9 mouse cellular contexts compared by ENCODE assay signal in the genomic region with DNA sequence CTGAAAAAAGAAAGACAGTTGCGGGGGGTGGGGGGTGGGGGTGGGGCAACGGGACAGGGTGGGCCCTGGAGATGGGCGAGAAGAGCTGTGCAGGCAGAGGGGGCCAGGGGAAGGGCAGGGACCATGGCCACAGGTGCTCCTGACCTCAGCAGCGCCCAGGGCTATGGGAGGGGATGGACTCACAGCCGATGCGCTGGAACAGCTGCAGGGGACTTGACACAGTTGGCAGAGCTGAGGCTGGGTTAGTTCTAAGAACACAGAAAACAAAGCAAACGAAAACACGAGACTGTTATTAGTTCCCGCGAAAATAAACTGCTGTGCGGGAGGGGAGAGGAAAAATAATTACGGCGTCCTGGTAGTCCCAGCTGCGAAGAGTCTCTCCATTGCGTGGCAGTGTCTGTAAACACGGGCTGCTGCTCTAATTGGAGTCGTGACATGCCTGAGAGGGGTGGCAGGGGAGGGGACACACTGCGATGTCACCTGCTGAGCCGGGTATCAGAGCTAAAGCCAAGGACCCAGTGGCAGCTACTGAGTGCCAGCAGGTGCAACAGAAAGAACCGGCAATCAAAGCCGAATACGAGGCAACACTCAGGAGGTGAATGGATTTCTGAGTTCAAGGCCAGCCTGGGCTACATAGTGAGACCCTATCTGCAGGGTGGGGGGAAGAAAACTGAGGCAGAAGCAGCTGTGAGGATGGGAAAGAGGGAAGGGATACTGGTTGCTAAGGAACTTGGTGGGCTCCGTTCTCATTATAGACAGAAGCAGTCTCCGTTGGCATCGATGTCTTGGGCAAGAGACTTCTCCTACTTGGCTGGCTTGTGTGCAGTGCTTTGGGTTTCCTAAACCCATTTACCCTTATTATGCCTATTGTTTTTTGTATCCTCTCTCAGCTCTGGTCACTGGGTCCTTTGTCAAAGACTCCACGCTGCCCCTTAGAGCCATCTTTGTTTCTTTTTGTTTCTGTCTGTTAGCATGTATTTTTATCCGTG. TPM values are rescaled to one million over a fixed set of nuclear protein-coding genes. Genes with fewer than 3 reads are reported as not detected.
DNase-seq lines count a peak whose midpoint lies in the region; ATAC-seq and TF ChIP-seq lines count a peak whose summit lies in the region.
"Had no signal": no experiment of that assay in that cellular context is flagged by ENCODE, and none has a peak within 500 bp of the region (broad histone marks: within the 10 kb centered on the region; RNA-seq: fewer than 3 reads in every experiment).

No protein-coding gene starts in this region.

- H3K4me3 ChIP-seq in stomach, embryonic 16.5 days (replicated peaks; ENCODE audit: low read length), result no peak overlapping the region
- no peak overlapping the region for H3K4me3 ChIP-seq in stomach, postnatal 0 days (ENCODE audit: low read depth, low read length)
- no peak overlapping the region for H3K4me3 ChIP-seq in hindbrain, embryonic 16.5 days (ENCODE audit: low read length)

- TF ChIP-seq EP300 in stomach, postnatal 0 days (optimal IDR thresholded peaks at IDR 0.05), result no peak

- H3K9ac ChIP-seq in stomach, embryonic 16.5 days (ENCODE audit: low read length), result peak overlapping the region; percentile 24; the same call in 1 of the 2 replicates
- no peak overlapping the region for H3K9ac ChIP-seq in stomach, postnatal 0 days (ENCODE audit: low read length)
- H3K9ac ChIP-seq in hindbrain, embryonic 16.5 days (ENCODE audit: low read depth, low read length), result peak overlapping the region; percentile 28

- WGBS in stomach, embryonic 16.5 days, result 43% methylated on average over 27 of the region's 27 CpGs
- 44% methylated on average over 27 of the region's 27 CpGs for WGBS in stomach, postnatal 0 days
- WGBS in hindbrain, embryonic 16.5 days, result 33% methylated on average over 27 of the region's 27 CpGs

- no peaks in the 10 kb centered on the region for H3K36me3 ChIP-seq in stomach, embryonic 16.5 days (ENCODE audit: control insufficient read depth, insufficient read depth, low read length)
- no peaks in the 10 kb centered on the region for H3K36me3 ChIP-seq in stomach, postnatal 0 days (ENCODE audit: control insufficient read depth, insufficient read depth, low read length)
- no peaks in the 10 kb centered on the region for H3K36me3 ChIP-seq in hindbrain, embryonic 16.5 days (ENCODE audit: control insufficient read depth, insufficient read depth, low read length)

- DNase-seq in heart, adult 11 months, result peak; percentile 94
- DNase-seq in heart, postnatal 10 days, result no peak
- DNase-seq in stomach, postnatal 0 days (ENCODE audit: low spot score), result no peak
- peak; percentile 16 for DNase-seq in thymus, postnatal 25 days
- DNase-seq in right cerebral cortex, postnatal 36 days (ENCODE audit: low spot score in 2 of 2), result no peak
- DNase-seq in lung, postnatal 36 days, result no peak
- DNase-seq: kidney, postnatal 25 days had no signal

- H3K9me3 ChIP-seq in stomach, embryonic 16.5 days (replicated peaks; ENCODE audit: control insufficient read depth, low read length), result no peaks in the 10 kb centered on the region
- no peaks in the 10 kb centered on the region for H3K9me3 ChIP-seq in stomach, postnatal 0 days (ENCODE audit: control insufficient read depth, low read length)
- no peaks in the 10 kb centered on the region for H3K9me3 ChIP-seq in hindbrain, embryonic 16.5 days (ENCODE audit: control insufficient read depth, low read length)

- no peak overlapping the region for H3K27ac ChIP-seq in stomach, embryonic 16.5 days (ENCODE audit: low read length)
- no peak overlapping the region for H3K27ac ChIP-seq in stomach, postnatal 0 days (replicated peaks)
- peak overlapping the region; percentile 40 for H3K27ac ChIP-seq in hindbrain, embryonic 16.5 days (ENCODE audit: low read depth, low read length)

- H3K4me1 ChIP-seq in stomach, embryonic 16.5 days (ENCODE audit: control insufficient read depth, insufficient read depth, low read length), result peaks cover 27% of the 10 kb centered on the region
- H3K4me1 ChIP-seq in stomach, postnatal 0 days (replicated peaks; ENCODE audit: control insufficient read depth, insufficient read depth), result peaks cover 4% of the 10 kb centered on the region; the same call in 1 of the 2 replicates
- peaks cover 35% of the 10 kb centered on the region for H3K4me1 ChIP-seq in hindbrain, embryonic 16.5 days (ENCODE audit: control insufficient read depth, insufficient read depth, low read depth, low read length)

- no peak overlapping the region for H3K4me2 ChIP-seq in stomach, embryonic 16.5 days (ENCODE audit: low read depth, low read length)
- no peak overlapping the region for H3K4me2 ChIP-seq in stomach, postnatal 0 days (replicated peaks; ENCODE audit: low read depth)
- peak overlapping the region; percentile 41 for H3K4me2 ChIP-seq in hindbrain, embryonic 16.5 days (ENCODE audit: low read length)

- H3K27me3 ChIP-seq in stomach, embryonic 16.5 days (ENCODE audit: control insufficient read depth, insufficient read depth, low read length), result no peaks in the 10 kb centered on the region
- H3K27me3 ChIP-seq in stomach, postnatal 0 days (ENCODE audit: control insufficient read depth, insufficient read depth, low read length), result no peaks in the 10 kb centered on the region
- no peaks in the 10 kb centered on the region for H3K27me3 ChIP-seq in hindbrain, embryonic 16.5 days (replicated peaks; ENCODE audit: control insufficient read depth, insufficient read depth, low read length)

- intact Hi-C loops in heart, postnatal 10 days (cut with DNase I), result no loop called here

- no peak for TF ChIP-seq CTCF in stomach, postnatal 0 days (IDR thresholded peaks at IDR 0.05; ENCODE audit: low read depth)

- no peak for ATAC-seq in stomach, embryonic 16.5 days (ENCODE audit: insufficient read depth, low FRiP score)
- ATAC-seq in stomach, postnatal 0 days (ENCODE audit: low FRiP score, low TSS enrichment), result no peak
- no peak for ATAC-seq in hindbrain, embryonic 16.5 days

RNA-seq across cellular contexts. Expression of a gene that starts 5.0 kb away (rescaled TPM):
- 1 to 10 TPM; 7.5 to 8.2 TPM for total RNA-seq in heart, postnatal 10 days (2021)
- polyA plus RNA-seq in stomach, embryonic 16.5 days (2015; fragmentation: Nextera tagmentation; extraction: Ambion mirVana), result 22.6 and 27.4 TPM in 2 replicates
- polyA plus RNA-seq in stomach, postnatal 0 days (2015; fragmentation: Nextera tagmentation; extraction: Ambion mirVana), result 12.8 and 15.8 TPM in 2 replicates
- 27.6 and 30.3 TPM in 2 replicates for polyA plus RNA-seq in hindbrain, embryonic 16.5 days (2015; fragmentation: Nextera tagmentation; extraction: Ambion mirVana)

RNA-seq across cellular contexts. Expression of a gene that starts 54.6 kb away (rescaled TPM):
- not detected for total RNA-seq in heart, postnatal 10 days (2021)
- polyA plus RNA-seq in stomach, embryonic 16.5 days (2015; fragmentation: Nextera tagmentation; extraction: Ambion mirVana), result 0.71 TPM in 1 of 2 replicates, not detected in the other
- polyA plus RNA-seq in stomach, postnatal 0 days (2015; fragmentation: Nextera tagmentation; extraction: Ambion mirVana), result 0.17 TPM in 2 replicates
- 0.36 TPM in 1 of 2 replicates, not detected in the other for polyA plus RNA-seq in hindbrain, embryonic 16.5 days (2015; fragmentation: Nextera tagmentation; extraction: Ambion mirVana)

Comparison
In these comparisons a context has a peak if more than half of its experiments do, and no peak if none do; other contexts are left out.
1. DNase-seq: peak in heart, adult 11 months (single experiment) and thymus, postnatal 25 days (single experiment); none in heart, postnatal 10 days (0 of 2), stomach, postnatal 0 days (single experiment), right cerebral cortex, postnatal 36 days (0 of 2) and lung, postnatal 36 days (single experiment).